Mouse (Mus musculus) cortical plate, adult 2 months (tissue): ENCODE data around the gene Mvd.

Experiments
- CTCF ChIP-seq: fragments of 200-500 bp; IDR thresholded peaks from 2 replicates; pipeline ENCODE4 v1.5.1; 2011; ENCODE audit warnings: mild to moderate bottlenecking, control low read depth, low read length; ENCODE audit not compliant: insufficient read depth; ENCODE audit errors: extremely low read depth
- POLR2A ChIP-seq: fragments of 200-500 bp; IDR thresholded peaks from 2 replicates; pipeline ENCODE4 v1.6.1; 2011; ENCODE audit warnings: mild to moderate bottlenecking, low read length, control low read depth; ENCODE audit not compliant: insufficient read depth; ENCODE audit errors: extremely low read depth

- TF ChIP-seq POLR2A, result no peak
- no peak for TF ChIP-seq CTCF
Observed at GRCm38 (mm10) chr8:122488387-122488786, 45.2 kb upstream of the Mvd start.
